In genomic region chr17:49652357-49652756, GRCm38 (mm10) we compare ENCODE assay signal across 15 mouse cellular contexts. TPM values are rescaled to one million over a fixed set of nuclear protein-coding genes. Genes with fewer than 3 reads are reported as not detected.
DNase-seq lines count a peak whose midpoint lies in the region; ATAC-seq and TF ChIP-seq lines count a peak whose summit lies in the region.
"Had no signal": no experiment of that assay in that cellular context is flagged by ENCODE, and none has a peak within 500 bp of the region (broad histone marks: within the 10 kb centered on the region; RNA-seq: fewer than 3 reads in every experiment).

No protein-coding gene starts in this region.

- TF ChIP-seq CTCF in heart, postnatal 0 days (IDR thresholded peaks at IDR 0.05; ENCODE audit: low read depth): no peak
- TF ChIP-seq CTCF in lung, postnatal 0 days (IDR thresholded peaks at IDR 0.05): no peak
- TF ChIP-seq CTCF in lung, adult 2 months (IDR thresholded peaks at IDR 0.05; ENCODE audit: insufficient read depth, low read length): no peak
- no peak for TF ChIP-seq CTCF in forebrain, postnatal 0 days (IDR thresholded peaks at IDR 0.05; ENCODE audit: low read depth)

- H3K4me1 ChIP-seq in heart, postnatal 0 days (ENCODE audit: control insufficient read depth, insufficient read depth): no peaks in the 10 kb centered on the region
- no peaks in the 10 kb centered on the region for H3K4me1 ChIP-seq in heart, embryonic 12.5 days (replicated peaks)
- H3K4me1 ChIP-seq in lung, postnatal 0 days (ENCODE audit: insufficient read depth, low read depth, low read length): no peaks in the 10 kb centered on the region
- H3K4me1 ChIP-seq in lung, adult 2 months (ENCODE audit: control insufficient read depth, insufficient read depth, low read length): no peaks in the 10 kb centered on the region
- H3K4me1 ChIP-seq in forebrain, postnatal 0 days (ENCODE audit: insufficient read depth): no peaks in the 10 kb centered on the region
- no peaks in the 10 kb centered on the region for H3K4me1 ChIP-seq in kidney, embryonic 15.5 days
- H3K4me1 ChIP-seq: heart, embryonic 13.5 days; limb, embryonic 10.5 days had no signal

- H3K9me3 ChIP-seq in heart, postnatal 0 days (replicated peaks; ENCODE audit: control insufficient read depth, low read length): 0 out of 2 replicates have a peak, but pooled peaks cover 8% of the 10 kb centered on the region
- H3K9me3 ChIP-seq in heart, embryonic 12.5 days (replicated peaks): peaks cover 6% of the 10 kb centered on the region; the same call in 1 of the 2 replicates
- no peaks in the 10 kb centered on the region for H3K9me3 ChIP-seq in lung, postnatal 0 days (ENCODE audit: low read length)
- H3K9me3 ChIP-seq in forebrain, postnatal 0 days (ENCODE audit: low read length): no peaks in the 10 kb centered on the region
- H3K9me3 ChIP-seq in kidney, embryonic 15.5 days (replicated peaks): 0 out of 2 replicates have a peak, but pooled peaks cover 3% of the 10 kb centered on the region
- H3K9me3 ChIP-seq: limb, embryonic 10.5 days had no signal

- no peak for TF ChIP-seq EP300 in heart, postnatal 0 days (IDR thresholded peaks at IDR 0.05; ENCODE audit: low read depth)
- no peak for TF ChIP-seq EP300 in lung, postnatal 0 days (IDR thresholded peaks at IDR 0.05)

- no peak overlapping the region for H3K4me3 ChIP-seq in heart, postnatal 0 days (ENCODE audit: low read depth, low read length)
- no peak overlapping the region for H3K4me3 ChIP-seq in heart, embryonic 12.5 days
- H3K4me3 ChIP-seq in lung, postnatal 0 days (ENCODE audit: low read depth, low read length): no peak overlapping the region
- no peak overlapping the region for H3K4me3 ChIP-seq in lung, adult 2 months (replicated peaks; ENCODE audit: extremely low read depth, low read depth, low read length)
- no peak overlapping the region for H3K4me3 ChIP-seq in forebrain, postnatal 0 days (ENCODE audit: low read depth, low read length)
- no peak overlapping the region for H3K4me3 ChIP-seq in kidney, embryonic 15.5 days (replicated peaks)
- H3K4me3 ChIP-seq: heart, embryonic 13.5 days; limb, embryonic 10.5 days had no signal

- no peaks in the 10 kb centered on the region for H3K36me3 ChIP-seq in heart, postnatal 0 days (replicated peaks; ENCODE audit: control insufficient read depth, insufficient read depth, low read length)
- H3K36me3 ChIP-seq in heart, embryonic 12.5 days: no peaks in the 10 kb centered on the region
- H3K36me3 ChIP-seq in lung, postnatal 0 days (ENCODE audit: insufficient read depth, low read length): no peaks in the 10 kb centered on the region
- H3K36me3 ChIP-seq in forebrain, postnatal 0 days (ENCODE audit: insufficient read depth): no peaks in the 10 kb centered on the region
- H3K36me3 ChIP-seq in kidney, embryonic 15.5 days: no peaks in the 10 kb centered on the region
- H3K36me3 ChIP-seq: G1E; heart, embryonic 13.5 days; limb, embryonic 10.5 days had no signal

- no peak overlapping the region for H3K4me2 ChIP-seq in heart, postnatal 0 days (ENCODE audit: low read depth, low read length)
- no peak overlapping the region for H3K4me2 ChIP-seq in heart, embryonic 12.5 days
- no peak overlapping the region for H3K4me2 ChIP-seq in lung, postnatal 0 days (replicated peaks; ENCODE audit: low read depth, low read length)
- H3K4me2 ChIP-seq in forebrain, postnatal 0 days (ENCODE audit: low read depth): no peak overlapping the region
- no peak overlapping the region for H3K4me2 ChIP-seq in kidney, embryonic 15.5 days
- H3K4me2 ChIP-seq: heart, embryonic 13.5 days had no signal

- TF ChIP-seq POLR2A in lung, adult 2 months (IDR thresholded peaks at IDR 0.05; ENCODE audit: borderline replicate concordance, extremely low read depth, low read depth, low read length): no peak

- H3K9ac ChIP-seq in heart, postnatal 0 days (replicated peaks; ENCODE audit: low read depth, low read length): no peak overlapping the region
- no peak overlapping the region for H3K9ac ChIP-seq in heart, embryonic 12.5 days
- H3K9ac ChIP-seq in lung, postnatal 0 days (replicated peaks; ENCODE audit: low read depth): no peak overlapping the region
- H3K9ac ChIP-seq in forebrain, postnatal 0 days: no peak overlapping the region
- no peak overlapping the region for H3K9ac ChIP-seq in kidney, embryonic 15.5 days
- H3K9ac ChIP-seq: heart, embryonic 13.5 days; liver, embryonic 14.5 days had no signal

- no peak overlapping the region for H3K27ac ChIP-seq in heart, postnatal 0 days (ENCODE audit: low read depth)
- no peak overlapping the region for H3K27ac ChIP-seq in heart, embryonic 12.5 days (ENCODE audit: poor library complexity, severe bottlenecking)
- H3K27ac ChIP-seq in lung, postnatal 0 days (ENCODE audit: low read length): no peak overlapping the region
- H3K27ac ChIP-seq in forebrain, postnatal 0 days (ENCODE audit: low read depth, low read length): no peak overlapping the region
- H3K27ac ChIP-seq in kidney, embryonic 15.5 days: no peak overlapping the region
- H3K27ac ChIP-seq: heart, embryonic 13.5 days; limb, embryonic 10.5 days; liver, embryonic 14.5 days had no signal

- H3K27me3 ChIP-seq in heart, postnatal 0 days (ENCODE audit: control insufficient read depth, insufficient read depth, low read length): no peaks in the 10 kb centered on the region
- H3K27me3 ChIP-seq in heart, embryonic 12.5 days (replicated peaks): no peaks in the 10 kb centered on the region
- H3K27me3 ChIP-seq in lung, postnatal 0 days (replicated peaks; ENCODE audit: insufficient read depth, low read length): no peaks in the 10 kb centered on the region
- H3K27me3 ChIP-seq in forebrain, postnatal 0 days (ENCODE audit: insufficient read depth, low read length): no peaks in the 10 kb centered on the region
- no peaks in the 10 kb centered on the region for H3K27me3 ChIP-seq in kidney, embryonic 15.5 days
- H3K27me3 ChIP-seq: heart, embryonic 13.5 days had no signal

- no peak for ATAC-seq in heart, postnatal 0 days (ENCODE audit: insufficient read depth, low read depth)
- ATAC-seq in heart, embryonic 12.5 days (ENCODE audit: insufficient number of reproducible peaks, low FRiP score): no peak
- ATAC-seq in lung, postnatal 0 days: peak; percentile 57
- ATAC-seq in forebrain, postnatal 0 days: peak; percentile 86
- no peak for ATAC-seq in kidney, embryonic 15.5 days (replicated peaks; ENCODE audit: low FRiP score)

- 44% methylated on average over 3 of the region's 3 CpGs for WGBS in heart, postnatal 0 days
- WGBS in heart, embryonic 12.5 days: 53% methylated on average over 3 of the region's 3 CpGs
- whole genome bisulfite sequencing in lung, postnatal 0 days: 50% methylated on average over 3 of the region's 3 CpGs
- WGBS in lung, adult 2 months: 57% methylated on average over 3 of the region's 3 CpGs
- WGBS in forebrain, postnatal 0 days: 21% methylated on average over 3 of the region's 3 CpGs
- 64% methylated on average over 3 of the region's 3 CpGs for WGBS in kidney, embryonic 15.5 days

- peak; percentile 12 for DNase-seq in heart, postnatal 0 days (ENCODE audit: low spot score)
- peak; percentile 44 for DNase-seq in lung, postnatal 0 days (ENCODE audit: low spot score)
- no peak for DNase-seq in lung, adult 2 months
- peak; percentile 42 for DNase-seq in forebrain, postnatal 0 days
- peak; percentile 7 to 11 for DNase-seq in layer of hippocampus, postnatal 36 days
- DNase-seq in cerebellum, postnatal 4 days (ENCODE audit: low spot score in 2 of 2): no peak
- DNase-seq: gastrocnemius, postnatal 25 days; kidney, postnatal 25 days; thymus, postnatal 25 days had no signal

RNA-seq across cellular contexts. Expression of gene Kif6, which starts 37.4 kb away (rescaled TPM):
- total RNA-seq in heart, postnatal 0 days (2014; rRNA removed; ENCODE audit: low replicate concordance): 3.2 and 40.5 TPM in 2 replicates
- 1.7 and 2.0 TPM in 2 replicates for polyA plus RNA-seq in heart, postnatal 0 days (2015; fragmentation: Nextera tagmentation; extraction: Ambion mirVana)
- polyA plus RNA-seq in heart, embryonic 12.5 days (2016; fragmentation: Nextera tagmentation; extraction: Ambion mirVana): 1.4 and 2.5 TPM in 2 replicates
- 1.5 and 3.0 TPM in 2 replicates for polyA plus RNA-seq in lung, postnatal 0 days (2015; fragmentation: Nextera tagmentation; extraction: Ambion mirVana)
- polyA plus RNA-seq in lung, adult 2 months (2012; rRNA removed): 1.1 and 1.3 TPM in 2 replicates
- total RNA-seq in forebrain, postnatal 0 days (2014; rRNA removed): 3.7 and 7.4 TPM in 2 replicates
- 1.6 and 2.0 TPM in 2 replicates for polyA plus RNA-seq in forebrain, postnatal 0 days (2015; fragmentation: Nextera tagmentation; extraction: Ambion mirVana)
- total RNA-seq in layer of hippocampus, postnatal 36 days (2021): 1 to 10 TPM; 4.7 to 5.0 TPM
- polyA plus RNA-seq in kidney, embryonic 15.5 days (2015; fragmentation: Nextera tagmentation; extraction: Ambion mirVana): 2.1 TPM in 2 replicates
- polyA plus RNA-seq: G1E had no signal

Comparison
In these comparisons a context has a peak if more than half of its experiments do, and no peak if none do; other contexts are left out.
1. DNase-seq: peak in heart, postnatal 0 days (single experiment), lung, postnatal 0 days (single experiment), forebrain, postnatal 0 days (single experiment) and layer of hippocampus, postnatal 36 days (2 of 2); none in lung, adult 2 months (single experiment) and cerebellum, postnatal 4 days (0 of 2).
2. ATAC-seq: peak in lung, postnatal 0 days (single experiment) and forebrain, postnatal 0 days (single experiment); none in heart, postnatal 0 days (single experiment), heart, embryonic 12.5 days (single experiment) and kidney, embryonic 15.5 days (single experiment).